Mouse (Mus musculus) lung, postnatal 4 days (tissue): ENCODE data around the gene Bloc1s1.
A peak's percentile ranks its signal among the peaks of the same experiment; 100 is the strongest.

ENCODE experiments used
- DNase-seq, 2 experiments: peaks; one replicate each; pipeline ENCODE4 v3.0.0; 2021

Gene Bloc1s1

GRCm38 (mm10) chr10:128904812-128905211 lies 19.0 kb downstream of the Bloc1s1 start:
- DNase-seq = no peak

- no peak for DNase-seq
These were observed 21.3 kb downstream of the Bloc1s1 start for GRCm38 (mm10) chr10:128902409-128902988.

GRCm38 (mm10) chr10:128901409-128901808 lies 22.4 kb downstream of the Bloc1s1 start:
- DNase-seq = no peak

- no peak for DNase-seq
These were observed 23.1 kb downstream of the Bloc1s1 start, which contains the start of gene Cd63 for GRCm38 (mm10) chr10:128900698-128901097. TSS of gene Cd63 (plus strand) at chr10:128900989.

- DNase-seq = no peak
These were observed 23.9 kb downstream of the Bloc1s1 start for GRCm38 (mm10) chr10:128899759-128900490.

GRCm38 (mm10) chr10:128897501-128897900 lies 26.3 kb downstream of the Bloc1s1 start:
- no peak for DNase-seq

- DNase-seq = no peak
These were observed 27.0 kb downstream of the Bloc1s1 start for GRCm38 (mm10) chr10:128896807-128897206.

GRCm38 (mm10) chr10:128895952-128896693 lies 27.7 kb downstream of the Bloc1s1 start:
- peak in 1 of 2 experiments; percentile 44 for DNase-seq

GRCm38 (mm10) chr10:128895437-128895836 lies 28.4 kb downstream of the Bloc1s1 start:
- DNase-seq = peak in 1 of 2 experiments; percentile 84

- DNase-seq = no peak
These were observed 31.6 kb downstream of the Bloc1s1 start for GRCm38 (mm10) chr10:128892246-128892645.

GRCm38 (mm10) chr10:128891296-128892094 lies 32.3 kb downstream of the Bloc1s1 start, which contains the start of gene Gdf11:
TSS of gene Gdf11 (minus strand) at chr10:128891718.
- DNase-seq = peak; percentile 57 to 76

GRCm38 (mm10) chr10:128890383-128891295 lies 33.2 kb downstream of the Bloc1s1 start:
- no peak for DNase-seq

GRCm38 (mm10) chr10:128889846-128890245 lies 34.0 kb downstream of the Bloc1s1 start:
- DNase-seq = no peak

GRCm38 (mm10) chr10:128888941-128889827 lies 34.7 kb downstream of the Bloc1s1 start:
- no peak for DNase-seq

- no peak for DNase-seq
These were observed 41.8 kb downstream of the Bloc1s1 start for GRCm38 (mm10) chr10:128882067-128882466.

- no peak for DNase-seq
These were observed 45.0 kb downstream of the Bloc1s1 start for GRCm38 (mm10) chr10:128878811-128879210.

- DNase-seq = no peak
These were observed 45.5 kb downstream of the Bloc1s1 start for GRCm38 (mm10) chr10:128878291-128878690.

GRCm38 (mm10) chr10:128870341-128870740 lies 53.5 kb downstream of the Bloc1s1 start:
- no peak for DNase-seq
